Mouse (Mus musculus): Measurements from ENCODE around the gene Cenph. TPM values are rescaled to one million over a fixed set of nuclear protein-coding genes. Genes with fewer than 3 reads are reported as not detected.

Cenph gene
- polyA plus RNA-seq, 1 experiment from 2014 or later, result 33.8 TPM

- H3K9ac ChIP-seq, result no peak overlapping the region
- H3K4me3 ChIP-seq, result no peak overlapping the region
- H3K4me1 ChIP-seq, result peaks cover 22% of the 10 kb centered on the region
- no peak overlapping the region for H3K4me2 ChIP-seq
- 83% methylated on average over 3 of the region's 3 CpGs for WGBS
- H3K9me3 ChIP-seq (replicated peaks), result no peaks in the 10 kb centered on the region
- H3K27me3 ChIP-seq, result no peaks in the 10 kb centered on the region
- H3K27ac ChIP-seq, result no peak overlapping the region
- no peak for ATAC-seq
- peaks cover 39% of the 10 kb centered on the region for H3K36me3 ChIP-seq (ENCODE audit: poor library complexity, severe bottlenecking)
These were observed 1.8 kb upstream of the Cenph start for GRCm38 (mm10) chr13:100777491-100777890.

- Histone ChIP-seq H3K4me3 (no peak overlapping the region), H3K4me1 (peaks cover 18% of the 10 kb centered on the region), H3K9ac (peak overlapping the region; percentile 77; the same call in 1 of the 2 replicates), H3K27ac (0 out of 2 replicates have a peak overlapping the region, but pooled peaks have one; percentile 57), H3K4me2 (peak overlapping the region; percentile 86; the same call in 1 of the 2 replicates), H3K27me3 (no peaks in the 10 kb centered on the region), H3K9me3 (replicated peaks) (no peaks in the 10 kb centered on the region), H3K36me3 (ENCODE audit: poor library complexity, severe bottlenecking) (peaks cover 39% of the 10 kb centered on the region)
- WGBS, result 63% methylated on average over 6 of the region's 6 CpGs
- no peak for ATAC-seq
These were observed 1.0 kb upstream of the Cenph start for GRCm38 (mm10) chr13:100776710-100777109.

GRCm38 (mm10) chr13:100776056-100776419 is 339 bp upstream of the Cenph start:
- no peak for ATAC-seq
- H3K27ac ChIP-seq, result peak overlapping the region; percentile 57
- whole genome bisulfite sequencing, result 17% methylated on average over 8 of the region's 8 CpGs

GRCm38 (mm10) chr13:100774704-100775103 is 995 bp downstream of the Cenph start:
- H3K27ac ChIP-seq, result no peak overlapping the region
- no peaks in the 10 kb centered on the region for H3K27me3 ChIP-seq
- H3K36me3 ChIP-seq (ENCODE audit: poor library complexity, severe bottlenecking), result peaks cover 41% of the 10 kb centered on the region
- peak overlapping the region; percentile 73 for H3K4me3 ChIP-seq
- no peak for ATAC-seq
- H3K4me2 ChIP-seq, result peak overlapping the region; percentile 86
- H3K4me1 ChIP-seq, result peaks cover 18% of the 10 kb centered on the region
- peak overlapping the region; percentile 77 for H3K9ac ChIP-seq
- H3K9me3 ChIP-seq (replicated peaks), result no peaks in the 10 kb centered on the region

More at GRCm38 (mm10) chr13:100776056-100776419, 339 bp upstream of the Cenph start:
- Histone ChIP-seq H3K9ac (peak overlapping the region; percentile 77), H3K36me3 (ENCODE audit: poor library complexity, severe bottlenecking) (peaks cover 39% of the 10 kb centered on the region), H3K9me3 (replicated peaks) (no peaks in the 10 kb centered on the region), H3K4me2 (peak overlapping the region; percentile 86), H3K4me3 (peak overlapping the region; percentile 73), H3K4me1 (peaks cover 18% of the 10 kb centered on the region), H3K27me3 (no peaks in the 10 kb centered on the region)

GRCm38 (mm10) chr13:100755329-100755728 is 20.4 kb downstream of the Cenph start:
- Histone ChIP-seq H3K27ac (no peak overlapping the region), H3K4me3 (no peak overlapping the region), H3K27me3 (no peaks in the 10 kb centered on the region), H3K4me1 (no peaks in the 10 kb centered on the region), H3K9ac (no peak overlapping the region), H3K36me3 (ENCODE audit: poor library complexity, severe bottlenecking) (peaks cover 14% of the 10 kb centered on the region), H3K4me2 (no peak overlapping the region), H3K9me3 (replicated peaks) (no peaks in the 10 kb centered on the region)
- ATAC-seq, result no peak
- WGBS, result 93% methylated on average over 2 of the region's 2 CpGs

- no peak overlapping the region for H3K9ac ChIP-seq
- H3K36me3 ChIP-seq (ENCODE audit: poor library complexity, severe bottlenecking), result peaks cover 3% of the 10 kb centered on the region; the same call in 1 of the 2 replicates
- no peak overlapping the region for H3K27ac ChIP-seq
- H3K4me2 ChIP-seq, result no peak overlapping the region
- ATAC-seq, result no peak
- H3K9me3 ChIP-seq (replicated peaks), result no peaks in the 10 kb centered on the region
- H3K4me3 ChIP-seq, result no peak overlapping the region
- WGBS, result 70% methylated on average over 4 of the region's 4 CpGs
- no peaks in the 10 kb centered on the region for H3K4me1 ChIP-seq
- H3K27me3 ChIP-seq, result no peaks in the 10 kb centered on the region
These were observed 21.5 kb downstream of the Cenph start for GRCm38 (mm10) chr13:100754186-100754585.

GRCm38 (mm10) chr13:100753011-100753410 is 22.7 kb downstream of the Cenph start:
- no peak for ATAC-seq
- H3K9me3 ChIP-seq (replicated peaks), result no peaks in the 10 kb centered on the region
- WGBS, result 90% methylated on average over 6 of the region's 6 CpGs

GRCm38 (mm10) chr13:100752529-100752928 is 23.2 kb downstream of the Cenph start:
- WGBS, result 89% methylated on average over 8 of the region's 8 CpGs
- Histone ChIP-seq H3K27me3 (no peaks in the 10 kb centered on the region), H3K9me3 (replicated peaks) (no peaks in the 10 kb centered on the region), H3K36me3 (ENCODE audit: poor library complexity, severe bottlenecking) (no peaks in the 10 kb centered on the region), H3K9ac (no peak overlapping the region), H3K4me2 (no peak overlapping the region), H3K4me1 (no peaks in the 10 kb centered on the region), H3K27ac (no peak overlapping the region), H3K4me3 (no peak overlapping the region)
- no peak for ATAC-seq

More at GRCm38 (mm10) chr13:100753011-100753410, 22.7 kb downstream of the Cenph start:
- Histone ChIP-seq H3K9ac (no peak overlapping the region), H3K4me3 (no peak overlapping the region), H3K27ac (no peak overlapping the region), H3K27me3 (no peaks in the 10 kb centered on the region), H3K36me3 (ENCODE audit: poor library complexity, severe bottlenecking) (no peaks in the 10 kb centered on the region), H3K4me2 (no peak overlapping the region), H3K4me1 (no peaks in the 10 kb centered on the region)

GRCm38 (mm10) chr13:100751402-100751801 is 24.3 kb downstream of the Cenph start:
- ATAC-seq, result no peak
- Histone ChIP-seq H3K4me3 (no peak overlapping the region), H3K36me3 (ENCODE audit: poor library complexity, severe bottlenecking) (no peaks in the 10 kb centered on the region), H3K4me2 (no peak overlapping the region), H3K9ac (no peak overlapping the region), H3K4me1 (no peaks in the 10 kb centered on the region), H3K9me3 (replicated peaks) (no peaks in the 10 kb centered on the region), H3K27ac (no peak overlapping the region), H3K27me3 (no peaks in the 10 kb centered on the region)
- 85% methylated on average over 3 of the region's 3 CpGs for WGBS

- no peaks in the 10 kb centered on the region for H3K9me3 ChIP-seq (replicated peaks)
- 89% methylated on average over 5 of the region's 5 CpGs for WGBS
- H3K27ac ChIP-seq, result no peak overlapping the region
- no peaks in the 10 kb centered on the region for H3K36me3 ChIP-seq (ENCODE audit: poor library complexity, severe bottlenecking)
- no peak overlapping the region for H3K4me3 ChIP-seq
- ATAC-seq, result no peak
- no peak overlapping the region for H3K9ac ChIP-seq
- no peak overlapping the region for H3K4me2 ChIP-seq
- H3K27me3 ChIP-seq, result no peaks in the 10 kb centered on the region
- H3K4me1 ChIP-seq, result no peaks in the 10 kb centered on the region
These were observed 24.9 kb downstream of the Cenph start for GRCm38 (mm10) chr13:100750799-100751198.

- WGBS, result 49% methylated on average over 8 of the region's 8 CpGs
- no peak overlapping the region for H3K4me3 ChIP-seq
- no peaks in the 10 kb centered on the region for H3K36me3 ChIP-seq (ENCODE audit: poor library complexity, severe bottlenecking)
- H3K9ac ChIP-seq, result no peak overlapping the region
- no peak for ATAC-seq
- no peaks in the 10 kb centered on the region for H3K4me1 ChIP-seq
- no peaks in the 10 kb centered on the region for H3K9me3 ChIP-seq (replicated peaks)
- H3K27me3 ChIP-seq, result no peaks in the 10 kb centered on the region
- H3K4me2 ChIP-seq, result no peak overlapping the region
- no peak overlapping the region for H3K27ac ChIP-seq
These were observed 27.1 kb downstream of the Cenph start for GRCm38 (mm10) chr13:100748638-100749037.

- Histone ChIP-seq H3K9ac (no peak overlapping the region), H3K36me3 (ENCODE audit: poor library complexity, severe bottlenecking) (no peaks in the 10 kb centered on the region), H3K4me2 (no peak overlapping the region), H3K9me3 (replicated peaks) (no peaks in the 10 kb centered on the region), H3K27ac (no peak overlapping the region), H3K27me3 (no peaks in the 10 kb centered on the region), H3K4me3 (no peak overlapping the region), H3K4me1 (peaks cover 8% of the 10 kb centered on the region)
- ATAC-seq, result no peak
- 95% methylated on average over 3 of the region's 3 CpGs for WGBS
These were observed 29.6 kb downstream of the Cenph start for GRCm38 (mm10) chr13:100746090-100746489.

GRCm38 (mm10) chr13:100744036-100744744 is 31.5 kb downstream of the Cenph start, which contains the start of gene Mrps36:
Gene Mrps36, minus strand, starts transcription at chr13:100744659.
- peak; percentile 95 for ATAC-seq
- H3K4me2 ChIP-seq, result peak within 1 kb of the TSS; percentile 68
- peak within 1 kb of the TSS; percentile 91 for H3K27ac ChIP-seq
- 0% methylated on average over 52 of the region's 52 CpGs for WGBS
- H3K36me3 ChIP-seq (ENCODE audit: poor library complexity, severe bottlenecking), result no peaks in the 10 kb centered on the region
- H3K27me3 ChIP-seq, result no peaks in the 10 kb centered on the region
- H3K9ac ChIP-seq, result peak within 1 kb of the TSS; percentile 87
- H3K4me1 ChIP-seq, result peaks cover 8% of the 10 kb centered on the region
- H3K9me3 ChIP-seq (replicated peaks), result no peaks in the 10 kb centered on the region
- H3K4me3 ChIP-seq, result peak within 1 kb of the TSS; percentile 78
